Mouse (Mus musculus) CD8-positive naive resting alpha-beta T cell, adult 2 months (primary cell): Measurements from ENCODE around the gene Rabgap1l.
"Not testable (repeated sequence)": the region's sequence is repeated elsewhere in the genome, so short reads cannot be mapped to it uniquely, and the experiment has no call there.

Source experiments
- DNase-seq, 2 experiments: peaks; one replicate each; pipeline ENCODE4 v3.0.0; 2022; ENCODE audit warnings: low read depth in 2 of 2, low spot score in 2 of 2

Gene Rabgap1l

GRCm38 (mm10) chr1:160704596-160704995 lies 88.4 kb downstream of the Rabgap1l start:
- no peak for DNase-seq

- no peak for DNase-seq
Measured at GRCm38 (mm10) chr1:160703813-160704212, 89.2 kb downstream of the Rabgap1l start.

- DNase-seq: no peak
Measured at GRCm38 (mm10) chr1:160693094-160693447, 99.9 kb downstream of the Rabgap1l start.

- no peak for DNase-seq
Measured at GRCm38 (mm10) chr1:160692224-160693093, 100.6 kb downstream of the Rabgap1l start.

GRCm38 (mm10) chr1:160691196-160691590 lies 101.8 kb downstream of the Rabgap1l start:
- DNase-seq: no peak

- no peak for DNase-seq
Measured at GRCm38 (mm10) chr1:160690516-160691195, 102.4 kb downstream of the Rabgap1l start.

- no peak for DNase-seq
Measured at GRCm38 (mm10) chr1:160689511-160689910, 103.5 kb downstream of the Rabgap1l start.

GRCm38 (mm10) chr1:160684251-160684650 lies 108.8 kb downstream of the Rabgap1l start:
- DNase-seq: no peak

- no peak for DNase-seq
Measured at GRCm38 (mm10) chr1:160681398-160682050, 111.5 kb downstream of the Rabgap1l start.

- DNase-seq: no peak
Measured at GRCm38 (mm10) chr1:160674763-160675162, 118.2 kb downstream of the Rabgap1l start.

GRCm38 (mm10) chr1:160672088-160672814 lies 120.8 kb downstream of the Rabgap1l start:
- DNase-seq: no peak

- DNase-seq: no peak
Measured at GRCm38 (mm10) chr1:160655806-160656470, 137.1 kb downstream of the Rabgap1l start.

- DNase-seq: no peak
Measured at GRCm38 (mm10) chr1:160651691-160652090, 141.3 kb downstream of the Rabgap1l start.

- no peak for DNase-seq
Measured at GRCm38 (mm10) chr1:160645416-160645815, 147.6 kb downstream of the Rabgap1l start.

GRCm38 (mm10) chr1:160628213-160628932 lies 164.6 kb downstream of the Rabgap1l start:
- no peak for DNase-seq

GRCm38 (mm10) chr1:160624354-160625120 lies 168.5 kb downstream of the Rabgap1l start:
- DNase-seq: not testable (repeated sequence)

GRCm38 (mm10) chr1:160618201-160618600 lies 174.8 kb downstream of the Rabgap1l start:
- DNase-seq: no peak

- no peak for DNase-seq
Measured at GRCm38 (mm10) chr1:160606425-160606824, 186.6 kb downstream of the Rabgap1l start.

- not testable (repeated sequence) for DNase-seq
Measured at GRCm38 (mm10) chr1:160603312-160603711, 189.7 kb downstream of the Rabgap1l start.
